Mouse (Mus musculus) adrenal gland, adult 18-20 months (tissue): ENCODE results near the gene Abcg8. TPM values are rescaled to one million over a fixed set of nuclear protein-coding genes. Genes with fewer than 3 reads are reported as not detected.

ENCODE experiments used
- DNase-seq, 2 experiments: peaks; one replicate each; pipeline ENCODE4 v3.0.0; 2021 to 2022; ENCODE audit warnings: low spot score in 2 of 2
- total RNA-seq, 2 experiments: library from RNA; stranded (reverse); gene quantifications; 1 replicate in 1 of 2; 2 replicates in 1 of 2; pipeline ENCODE4 v1.2.3; 2021

The Abcg8 gene
- total RNA-seq, 2 experiments from 2014 or later, result not detected

GRCm38 (mm10) chr17:84658195-84658594, 17.9 kb upstream of the Abcg8 start:
- no peak for DNase-seq

- DNase-seq, result no peak
These were observed 17.2 kb upstream of the Abcg8 start for GRCm38 (mm10) chr17:84658951-84659350.

- DNase-seq, result no peak
These were observed 11.0 kb upstream of the Abcg8 start for GRCm38 (mm10) chr17:84665053-84665452.

- DNase-seq, result no peak
These were observed 10.4 kb upstream of the Abcg8 start for GRCm38 (mm10) chr17:84665691-84666090.

GRCm38 (mm10) chr17:84667848-84668247, 8.3 kb upstream of the Abcg8 start:
- no peak for DNase-seq

- no peak for DNase-seq
These were observed 3.4 kb upstream of the Abcg8 start for GRCm38 (mm10) chr17:84672376-84673369.

GRCm38 (mm10) chr17:84674048-84674447, 2.1 kb upstream of the Abcg8 start:
- DNase-seq, result no peak

GRCm38 (mm10) chr17:84675204-84675603, 898 bp upstream of the Abcg8 start:
- DNase-seq, result no peak

- DNase-seq, result no peak
These were observed 1.5 kb downstream of the Abcg8 start for GRCm38 (mm10) chr17:84677595-84677994.

GRCm38 (mm10) chr17:84681670-84682069, 5.6 kb downstream of the Abcg8 start:
- no peak for DNase-seq

GRCm38 (mm10) chr17:84682734-84683717, 6.9 kb downstream of the Abcg8 start, which contains the start of gene Abcg5:
Gene Abcg5 (minus strand): TSS chr17:84683011.
- no peak for DNase-seq

GRCm38 (mm10) chr17:84684284-84684683, 8.2 kb downstream of the Abcg8 start:
- DNase-seq, result no peak

GRCm38 (mm10) chr17:84685286-84685685, 9.2 kb downstream of the Abcg8 start:
- DNase-seq, result no peak

GRCm38 (mm10) chr17:84687994-84688393, 11.9 kb downstream of the Abcg8 start:
- DNase-seq, result no peak

GRCm38 (mm10) chr17:84688834-84689233, 12.7 kb downstream of the Abcg8 start:
- peak in 1 of 2 experiments; percentile 53 for DNase-seq

GRCm38 (mm10) chr17:84689316-84689715, 13.2 kb downstream of the Abcg8 start:
- no peak for DNase-seq

- DNase-seq, result no peak
These were observed 14.0 kb downstream of the Abcg8 start for GRCm38 (mm10) chr17:84690111-84690510.

- DNase-seq, result no peak
These were observed 17.6 kb downstream of the Abcg8 start for GRCm38 (mm10) chr17:84693741-84694140.

GRCm38 (mm10) chr17:84696537-84696936, 20.4 kb downstream of the Abcg8 start:
- no peak for DNase-seq

- DNase-seq, result peak; percentile 32 to 36
These were observed 22.6 kb downstream of the Abcg8 start for GRCm38 (mm10) chr17:84698727-84699126.

GRCm38 (mm10) chr17:84707407-84707806, 31.3 kb downstream of the Abcg8 start:
- no peak for DNase-seq
